28 mouse cellular contexts compared by ENCODE assay signal in genomic region chr17:27740961-27741360, GRCm38 (mm10). TPM values are rescaled to one million over a fixed set of nuclear protein-coding genes. Genes with fewer than 3 reads are reported as not detected.
DNase-seq lines count a peak whose midpoint lies in the region; ATAC-seq and TF ChIP-seq lines count a peak whose summit lies in the region.
"Had no signal": no experiment of that assay in that cellular context is flagged by ENCODE, and none has a peak within 500 bp of the region (broad histone marks: within the 10 kb centered on the region; RNA-seq: fewer than 3 reads in every experiment).

No protein-coding gene starts in this region.

- no peaks in the 10 kb centered on the region for H3K9me3 ChIP-seq in midbrain, embryonic 15.5 days
- H3K9me3 ChIP-seq: forebrain, embryonic 13.5 days; hindbrain, embryonic 13.5 days; limb, embryonic 12.5 days; liver, embryonic 15.5 days; midbrain, embryonic 12.5 days; neural tube, embryonic 13.5 days had no signal

- no peak overlapping the region for H3K9ac ChIP-seq in midbrain, embryonic 15.5 days
- H3K9ac ChIP-seq: forebrain, embryonic 13.5 days; hindbrain, embryonic 13.5 days; limb, embryonic 12.5 days; liver, embryonic 15.5 days; midbrain, embryonic 12.5 days; neural tube, embryonic 13.5 days had no signal

- TF ChIP-seq CTCF in cerebellum, adult 2 months (IDR thresholded peaks at IDR 0.05; ENCODE audit: borderline replicate concordance, insufficient read depth, low read depth, low read length), result no peak

- peaks cover 16% of the 10 kb centered on the region for H3K4me1 ChIP-seq in cerebellum, adult 2 months (ENCODE audit: control insufficient read depth, insufficient read depth, low read length)
- H3K4me1 ChIP-seq in midbrain, embryonic 15.5 days, result no peaks in the 10 kb centered on the region
- H3K4me1 ChIP-seq: forebrain, embryonic 13.5 days; hindbrain, embryonic 13.5 days; limb, embryonic 12.5 days; liver, embryonic 15.5 days; midbrain, embryonic 12.5 days; neural tube, embryonic 13.5 days had no signal

- 24% methylated on average over 6 of the region's 6 CpGs for WGBS in cerebellum, adult 2 months
- 92% methylated on average over 6 of the region's 6 CpGs for WGBS in midbrain, embryonic 15.5 days

- H3K36me3 ChIP-seq in midbrain, embryonic 15.5 days (replicated peaks), result no peaks in the 10 kb centered on the region
- H3K36me3 ChIP-seq: hindbrain, embryonic 13.5 days; limb, embryonic 12.5 days; liver, embryonic 15.5 days; midbrain, embryonic 12.5 days; neural tube, embryonic 13.5 days had no signal

- DNase-seq in adrenal gland, adult (ENCODE audit: inconsistent age in 2 of 2, low spot score in 1 of 2), result peak; percentile 27 to 76
- DNase-seq in adrenal gland, postnatal 4 days (ENCODE audit: low spot score in 2 of 2), result no peak
- peak; percentile 64 for DNase-seq in cerebellum, adult 11-12 months
- no peak for DNase-seq in cerebellum, postnatal 10 days
- peak; percentile 66 to 80 for DNase-seq in cerebellum, adult 2 months
- peak; percentile 66 to 77 for DNase-seq in cerebellum, postnatal 25 days
- DNase-seq in thymus, postnatal 14 days, result no peak
- DNase-seq: gastrocnemius, postnatal 25 days; heart, adult 18-20 months; heart, postnatal 4 days; kidney, adult 11 months; kidney, postnatal 14 days; layer of hippocampus, adult 9-11 months; lung, postnatal 36 days had no signal

- no peak for TF ChIP-seq POLR2A in cerebellum, adult 2 months (IDR thresholded peaks at IDR 0.05; ENCODE audit: borderline replicate concordance, insufficient read depth, low read length)

- no peak overlapping the region for H3K4me3 ChIP-seq in cerebellum, adult 2 months (replicated peaks; ENCODE audit: insufficient read depth, low read depth, low read length)
- no peak overlapping the region for H3K4me3 ChIP-seq in midbrain, embryonic 15.5 days
- H3K4me3 ChIP-seq: forebrain, embryonic 13.5 days; hindbrain, embryonic 13.5 days; limb, embryonic 12.5 days; liver, embryonic 15.5 days; midbrain, embryonic 12.5 days; neural tube, embryonic 13.5 days had no signal

- no peak overlapping the region for H3K27ac ChIP-seq in cerebellum, adult 2 months (ENCODE audit: insufficient read depth, low read length)
- no peak overlapping the region for H3K27ac ChIP-seq in midbrain, embryonic 15.5 days
- H3K27ac ChIP-seq: forebrain, embryonic 13.5 days; hindbrain, embryonic 13.5 days; limb, embryonic 12.5 days; liver, embryonic 15.5 days; midbrain, embryonic 12.5 days; neural tube, embryonic 13.5 days had no signal

- H3K27me3 ChIP-seq in cerebellum, adult 2 months (ENCODE audit: control insufficient read depth, insufficient read depth, low read length), result no peaks in the 10 kb centered on the region
- H3K27me3 ChIP-seq in midbrain, embryonic 15.5 days (replicated peaks), result no peaks in the 10 kb centered on the region
- H3K27me3 ChIP-seq: CH12.LX; forebrain, embryonic 13.5 days; hindbrain, embryonic 13.5 days; limb, embryonic 12.5 days; liver, embryonic 15.5 days; midbrain, embryonic 12.5 days; neural tube, embryonic 13.5 days had no signal

- ATAC-seq in midbrain, embryonic 15.5 days (replicated peaks), result no peak
- ATAC-seq: forebrain, embryonic 13.5 days had no signal

- no peak overlapping the region for H3K4me2 ChIP-seq in midbrain, embryonic 15.5 days
- H3K4me2 ChIP-seq: forebrain, embryonic 13.5 days; heart, embryonic 11.5 days; hindbrain, embryonic 13.5 days; limb, embryonic 12.5 days; liver, embryonic 15.5 days; midbrain, embryonic 12.5 days; neural tube, embryonic 13.5 days had no signal

RNA-seq across cellular contexts. Expression of gene Spdef, which starts 12.2 kb away (rescaled TPM):
- total RNA-seq in adrenal gland, postnatal 4 days (2021), result 1 to 10 TPM; 1.2 to 1.9 TPM
- 1.2 and 1.3 TPM in 2 replicates for polyA plus RNA-seq in cerebellum, adult 2 months (2012; rRNA removed)
- polyA plus RNA-seq in midbrain, embryonic 15.5 days (2015; fragmentation: Nextera tagmentation; extraction: Ambion mirVana), result 1.6 and 1.8 TPM in 2 replicates
- total RNA-seq: CH12.LX; ES-E14; liver, adult 2 months; megakaryocyte, adult 5-6 weeks had no signal
- polyA plus RNA-seq: C2C12; embryonic facial prominence, embryonic 11.5 days; liver, embryonic 15.5 days had no signal

Comparison
In these comparisons a context has a peak if more than half of its experiments do, and no peak if none do; other contexts are left out.
1. DNase-seq: peak in adrenal gland, adult (2 of 2), cerebellum, adult 11-12 months (single experiment), cerebellum, adult 2 months (2 of 2) and cerebellum, postnatal 25 days (2 of 2); none in adrenal gland, postnatal 4 days (0 of 2), cerebellum, postnatal 10 days (0 of 2) and thymus, postnatal 14 days (single experiment).